Comparison of ENCODE assay signal across 12 mouse cellular contexts in genomic region chr12:16619453-16619852, GRCm38 (mm10). TPM values are rescaled to one million over a fixed set of nuclear protein-coding genes. Genes with fewer than 3 reads are reported as not detected.
DNase-seq lines count a peak whose midpoint lies in the region; ATAC-seq lines count a peak whose summit lies in the region.
"Had no signal": no experiment of that assay in that cellular context is flagged by ENCODE, and none has a peak within 500 bp of the region (broad histone marks: within the 10 kb centered on the region; RNA-seq: fewer than 3 reads in every experiment).

No protein-coding gene starts in this region.

- WGBS in forebrain, embryonic 10.5 days: 93% methylated on average over 6 of the region's 6 CpGs
- 79% methylated on average over 6 of the region's 6 CpGs for WGBS in forebrain, embryonic 12.5 days
- 76% methylated on average over 6 of the region's 6 CpGs for WGBS in hindbrain, embryonic 12.5 days
- WGBS in hindbrain, embryonic 13.5 days: 71% methylated on average over 6 of the region's 6 CpGs
- 89% methylated on average over 6 of the region's 6 CpGs for WGBS in midbrain, embryonic 10.5 days
- WGBS in midbrain, embryonic 16.5 days: 84% methylated on average over 6 of the region's 6 CpGs
- WGBS in hindbrain, embryonic 16.5 days: 59% methylated on average over 6 of the region's 6 CpGs

- H3K9ac ChIP-seq in forebrain, embryonic 12.5 days: no peak overlapping the region
- H3K9ac ChIP-seq in hindbrain, embryonic 12.5 days: no peak overlapping the region
- no peak overlapping the region for H3K9ac ChIP-seq in hindbrain, embryonic 13.5 days
- no peak overlapping the region for H3K9ac ChIP-seq in midbrain, embryonic 16.5 days (ENCODE audit: low read depth, low read length)
- no peak overlapping the region for H3K9ac ChIP-seq in hindbrain, embryonic 16.5 days (ENCODE audit: low read depth, low read length)
- H3K9ac ChIP-seq: limb, embryonic 13.5 days; midbrain, embryonic 15.5 days had no signal

- H3K4me2 ChIP-seq in forebrain, embryonic 12.5 days: no peak overlapping the region
- no peak overlapping the region for H3K4me2 ChIP-seq in hindbrain, embryonic 12.5 days (replicated peaks)
- H3K4me2 ChIP-seq in hindbrain, embryonic 13.5 days: no peak overlapping the region
- no peak overlapping the region for H3K4me2 ChIP-seq in midbrain, embryonic 16.5 days (ENCODE audit: low read length)
- no peak overlapping the region for H3K4me2 ChIP-seq in hindbrain, embryonic 16.5 days (ENCODE audit: low read length)
- H3K4me2 ChIP-seq: midbrain, embryonic 15.5 days had no signal

- no peaks in the 10 kb centered on the region for H3K36me3 ChIP-seq in forebrain, embryonic 10.5 days (replicated peaks)
- H3K36me3 ChIP-seq in forebrain, embryonic 12.5 days (replicated peaks): no peaks in the 10 kb centered on the region
- H3K36me3 ChIP-seq in hindbrain, embryonic 12.5 days: no peaks in the 10 kb centered on the region
- no peaks in the 10 kb centered on the region for H3K36me3 ChIP-seq in hindbrain, embryonic 13.5 days
- no peaks in the 10 kb centered on the region for H3K36me3 ChIP-seq in midbrain, embryonic 10.5 days
- H3K36me3 ChIP-seq in midbrain, embryonic 16.5 days (ENCODE audit: control insufficient read depth, insufficient read depth, low read length): no peaks in the 10 kb centered on the region
- H3K36me3 ChIP-seq in hindbrain, embryonic 16.5 days (ENCODE audit: control insufficient read depth, insufficient read depth, low read length): no peaks in the 10 kb centered on the region
- H3K36me3 ChIP-seq: limb, embryonic 13.5 days; midbrain, embryonic 15.5 days had no signal

- no peak for DNase-seq in forebrain, embryonic 10.5 days (ENCODE audit: extremely low spot score, low spot score)
- no peak for DNase-seq in midbrain, embryonic 10.5 days (ENCODE audit: low spot score)
- no peak for DNase-seq in cerebellum, postnatal 25 days
- DNase-seq: thymus, adult 2 months had no signal

- H3K27ac ChIP-seq in forebrain, embryonic 10.5 days: 0 out of 2 replicates have a peak overlapping the region, but pooled peaks have one; percentile 40
- no peak overlapping the region for H3K27ac ChIP-seq in forebrain, embryonic 12.5 days
- peak overlapping the region; percentile 5; the same call in 1 of the 2 replicates for H3K27ac ChIP-seq in hindbrain, embryonic 12.5 days
- no peak overlapping the region for H3K27ac ChIP-seq in hindbrain, embryonic 13.5 days
- peak overlapping the region; percentile 70 for H3K27ac ChIP-seq in midbrain, embryonic 10.5 days (replicated peaks)
- H3K27ac ChIP-seq in midbrain, embryonic 16.5 days (ENCODE audit: low read length): no peak overlapping the region
- no peak overlapping the region for H3K27ac ChIP-seq in hindbrain, embryonic 16.5 days (ENCODE audit: low read depth, low read length)
- H3K27ac ChIP-seq: limb, embryonic 13.5 days; macrophage; midbrain, embryonic 15.5 days had no signal

- no peak for ATAC-seq in forebrain, embryonic 12.5 days (ENCODE audit: low FRiP score)
- peak; percentile 20; the same call in 1 of the 2 replicates for ATAC-seq in hindbrain, embryonic 12.5 days (ENCODE audit: low FRiP score)
- ATAC-seq in hindbrain, embryonic 13.5 days (ENCODE audit: low FRiP score): no peak
- ATAC-seq in midbrain, embryonic 16.5 days: no peak
- ATAC-seq in hindbrain, embryonic 16.5 days: peak; percentile 53

- H3K4me1 ChIP-seq in forebrain, embryonic 10.5 days: peaks cover 15% of the 10 kb centered on the region
- H3K4me1 ChIP-seq in forebrain, embryonic 12.5 days: peaks cover 17% of the 10 kb centered on the region
- H3K4me1 ChIP-seq in hindbrain, embryonic 12.5 days: peaks cover 14% of the 10 kb centered on the region
- peaks cover 17% of the 10 kb centered on the region for H3K4me1 ChIP-seq in hindbrain, embryonic 13.5 days (replicated peaks)
- H3K4me1 ChIP-seq in midbrain, embryonic 10.5 days: peaks cover 22% of the 10 kb centered on the region
- peaks cover 6% of the 10 kb centered on the region for H3K4me1 ChIP-seq in midbrain, embryonic 16.5 days (ENCODE audit: control insufficient read depth, insufficient read depth, low read length)
- peaks cover 7% of the 10 kb centered on the region for H3K4me1 ChIP-seq in hindbrain, embryonic 16.5 days (ENCODE audit: control insufficient read depth, insufficient read depth, low read depth, low read length)

- no peaks in the 10 kb centered on the region for H3K27me3 ChIP-seq in forebrain, embryonic 10.5 days (ENCODE audit: poor library complexity, severe bottlenecking)
- H3K27me3 ChIP-seq in forebrain, embryonic 12.5 days: no peaks in the 10 kb centered on the region
- H3K27me3 ChIP-seq in hindbrain, embryonic 12.5 days: no peaks in the 10 kb centered on the region
- 0 out of 2 replicates have a peak, but pooled peaks cover 3% of the 10 kb centered on the region for H3K27me3 ChIP-seq in hindbrain, embryonic 13.5 days
- H3K27me3 ChIP-seq in midbrain, embryonic 10.5 days (ENCODE audit: low read depth, poor library complexity, severe bottlenecking): no peaks in the 10 kb centered on the region
- H3K27me3 ChIP-seq in midbrain, embryonic 16.5 days (ENCODE audit: control insufficient read depth, insufficient read depth, low read depth, low read length): no peaks in the 10 kb centered on the region
- no peaks in the 10 kb centered on the region for H3K27me3 ChIP-seq in hindbrain, embryonic 16.5 days (replicated peaks; ENCODE audit: control insufficient read depth, insufficient read depth, low read length)
- H3K27me3 ChIP-seq: limb, embryonic 13.5 days; midbrain, embryonic 15.5 days had no signal

- H3K9me3 ChIP-seq in forebrain, embryonic 10.5 days: no peaks in the 10 kb centered on the region
- H3K9me3 ChIP-seq in forebrain, embryonic 12.5 days: no peaks in the 10 kb centered on the region
- H3K9me3 ChIP-seq in hindbrain, embryonic 12.5 days (replicated peaks): no peaks in the 10 kb centered on the region
- H3K9me3 ChIP-seq in hindbrain, embryonic 13.5 days: no peaks in the 10 kb centered on the region
- H3K9me3 ChIP-seq in midbrain, embryonic 10.5 days (replicated peaks): no peaks in the 10 kb centered on the region
- H3K9me3 ChIP-seq in midbrain, embryonic 16.5 days (replicated peaks; ENCODE audit: control insufficient read depth, low read length, poor library complexity, severe bottlenecking): no peaks in the 10 kb centered on the region
- no peaks in the 10 kb centered on the region for H3K9me3 ChIP-seq in hindbrain, embryonic 16.5 days (ENCODE audit: control insufficient read depth, low read length)
- H3K9me3 ChIP-seq: limb, embryonic 13.5 days; midbrain, embryonic 15.5 days had no signal

- no peak overlapping the region for H3K4me3 ChIP-seq in forebrain, embryonic 10.5 days
- no peak overlapping the region for H3K4me3 ChIP-seq in forebrain, embryonic 12.5 days (replicated peaks)
- no peak overlapping the region for H3K4me3 ChIP-seq in hindbrain, embryonic 12.5 days
- H3K4me3 ChIP-seq in hindbrain, embryonic 13.5 days: no peak overlapping the region
- H3K4me3 ChIP-seq in midbrain, embryonic 10.5 days: no peak overlapping the region
- H3K4me3 ChIP-seq in midbrain, embryonic 16.5 days (ENCODE audit: low read depth, low read length): no peak overlapping the region
- no peak overlapping the region for H3K4me3 ChIP-seq in hindbrain, embryonic 16.5 days (ENCODE audit: low read length)
- H3K4me3 ChIP-seq: limb, embryonic 13.5 days; midbrain, embryonic 15.5 days had no signal

RNA-seq across cellular contexts. Expression of gene Lpin1, which starts 8.7 kb away (rescaled TPM):
- 3.5 and 4.4 TPM in 2 replicates for polyA plus RNA-seq in forebrain, embryonic 10.5 days (2016; fragmentation: Nextera tagmentation; extraction: Ambion mirVana)
- 10.4 and 11.1 TPM in 2 replicates for polyA plus RNA-seq in forebrain, embryonic 12.5 days (2016; fragmentation: Nextera tagmentation; extraction: Ambion mirVana)
- 17.1 and 19.0 TPM in 2 replicates for polyA plus RNA-seq in hindbrain, embryonic 12.5 days (2016; fragmentation: Nextera tagmentation; extraction: Ambion mirVana)
- polyA plus RNA-seq in hindbrain, embryonic 13.5 days (2015; fragmentation: Nextera tagmentation; extraction: Ambion mirVana): 18.3 and 19.9 TPM in 2 replicates
- 5.5 and 9.0 TPM in 2 replicates for polyA plus RNA-seq in midbrain, embryonic 10.5 days (2016; fragmentation: Nextera tagmentation; extraction: Ambion mirVana)
- 21.7 and 22.4 TPM in 2 replicates for polyA plus RNA-seq in midbrain, embryonic 16.5 days (2015; fragmentation: Nextera tagmentation; extraction: Ambion mirVana)
- polyA plus RNA-seq in hindbrain, embryonic 16.5 days (2015; fragmentation: Nextera tagmentation; extraction: Ambion mirVana): 14.8 and 18.0 TPM in 2 replicates

RNA-seq across cellular contexts. Expression of gene Ntsr2, which starts 33.7 kb away (rescaled TPM):
- polyA plus RNA-seq in forebrain, embryonic 10.5 days (2016; fragmentation: Nextera tagmentation; extraction: Ambion mirVana): not detected in 2 replicates
- polyA plus RNA-seq in forebrain, embryonic 12.5 days (2016; fragmentation: Nextera tagmentation; extraction: Ambion mirVana): 0.13 TPM in 1 of 2 replicates, not detected in the other
- polyA plus RNA-seq in hindbrain, embryonic 12.5 days (2016; fragmentation: Nextera tagmentation; extraction: Ambion mirVana): 0.17 and 0.39 TPM in 2 replicates
- polyA plus RNA-seq in hindbrain, embryonic 13.5 days (2015; fragmentation: Nextera tagmentation; extraction: Ambion mirVana): 0.65 and 1.1 TPM in 2 replicates
- polyA plus RNA-seq in midbrain, embryonic 10.5 days (2016; fragmentation: Nextera tagmentation; extraction: Ambion mirVana): not detected in 2 replicates
- 3.5 and 5.4 TPM in 2 replicates for polyA plus RNA-seq in midbrain, embryonic 16.5 days (2015; fragmentation: Nextera tagmentation; extraction: Ambion mirVana)
- 5.8 and 8.4 TPM in 2 replicates for polyA plus RNA-seq in hindbrain, embryonic 16.5 days (2015; fragmentation: Nextera tagmentation; extraction: Ambion mirVana)
- polyA plus RNA-seq: limb, embryonic 13.5 days; macrophage had no signal

Comparison
In these comparisons a context has a peak if more than half of its experiments do, and no peak if none do; other contexts are left out.
1. H3K27ac ChIP-seq: peak in forebrain, embryonic 10.5 days (single experiment), hindbrain, embryonic 12.5 days (single experiment) and midbrain, embryonic 10.5 days (single experiment); none in forebrain, embryonic 12.5 days (single experiment), hindbrain, embryonic 13.5 days (single experiment), midbrain, embryonic 16.5 days (single experiment) and hindbrain, embryonic 16.5 days (single experiment).
2. ATAC-seq: peak in hindbrain, embryonic 12.5 days (single experiment) and hindbrain, embryonic 16.5 days (single experiment); none in forebrain, embryonic 12.5 days (single experiment), hindbrain, embryonic 13.5 days (single experiment) and midbrain, embryonic 16.5 days (single experiment).